Mouse (Mus musculus) limb, embryonic 13.5 days (tissue): ENCODE data around the gene Med10. TPM values are rescaled to one million over a fixed set of nuclear protein-coding genes. Genes with fewer than 3 reads are reported as not detected.

ENCODE experiments used
- ATAC-seq: fragments of 200-750 bp; cut with Nextera tagmentation; 2 replicates; pipeline ENCODE4 v1.8.0; 2017; ENCODE audit warnings: low read depth, moderate number of reproducible peaks, moderate TSS enrichment; ENCODE audit not compliant: low FRiP score
- H3K27ac ChIP-seq: fragments of 300-500 bp; sonication (generic); 2 replicates; pipeline ENCODE4 v1.5.1; 2015; ENCODE audit warnings: inconsistent platforms, mild to moderate bottlenecking, moderate library complexity
- H3K27me3 ChIP-seq: fragments of 300-500 bp; sonication (generic); 2 replicates; pipeline ENCODE4 v1.6.1; 2015; ENCODE audit warnings: mild to moderate bottlenecking, inconsistent platforms
- H3K36me3 ChIP-seq: fragments of 300-500 bp; sonication (generic); 2 replicates; pipeline ENCODE4 v1.6.1; 2015; ENCODE audit warnings: inconsistent platforms, mild to moderate bottlenecking, moderate library complexity
- H3K4me1 ChIP-seq: fragments of 300-500 bp; sonication (generic); 2 replicates; pipeline ENCODE4 v1.6.1; 2015; ENCODE audit warnings: inconsistent platforms
- H3K4me2 ChIP-seq: fragments of 300-500 bp; sonication (generic); replicated peaks from 2 replicates; pipeline ENCODE4 v1.6.1; 2015; ENCODE audit warnings: inconsistent platforms, mild to moderate bottlenecking, moderate library complexity
- H3K4me3 ChIP-seq: fragments of 300-500 bp; sonication (generic); 2 replicates; pipeline ENCODE4 v1.5.1; 2015; ENCODE audit warnings: moderate library complexity, mild to moderate bottlenecking, inconsistent platforms
- H3K9ac ChIP-seq: fragments of 300-500 bp; sonication (generic); 2 replicates; pipeline ENCODE4 v1.6.1; 2015; ENCODE audit warnings: mild to moderate bottlenecking, inconsistent platforms
- H3K9me3 ChIP-seq: fragments of 300-500 bp; sonication (generic); 2 replicates; pipeline ENCODE4 v1.6.1; 2016; ENCODE audit warnings: inconsistent platforms
- WGBS: fragments of 180-500 bp; shearing (Covaris S2); methylation state at CpG from one replicate; pipeline ENCODE4 v1.1.7; 2015; 5-methylcytosine and 5-hydroxymethylcytosine counted together
- polyA plus RNA-seq: library from polyadenylated mRNA; unstranded; fragments of >200 nt; fragmentation: Nextera tagmentation; extraction: Ambion mirVana; gene quantifications from 2 replicates; pipeline ENCODE4 v1.2.1, GENCODE M21; 2015

Gene Med10
- polyA plus RNA-seq, 1 experiment from 2014 or later, result 159 TPM

- 74% methylated on average over 7 of the region's 7 CpGs for WGBS
- Histone ChIP-seq H3K4me3 (no peak overlapping the region), H3K9ac (no peak overlapping the region), H3K27me3 (no peaks in the 10 kb centered on the region), H3K36me3 (no peaks in the 10 kb centered on the region), H3K4me1 (no peaks in the 10 kb centered on the region), H3K9me3 (no peaks in the 10 kb centered on the region), H3K27ac (no peak overlapping the region), H3K4me2 (no peak overlapping the region)
- ATAC-seq, result no peak
Measured at GRCm38 (mm10) chr13:69794808-69795207, 7.4 kb upstream of the Med10 start.

- H3K27ac ChIP-seq, result peak overlapping the region; percentile 52; the same call in 1 of the 2 replicates
- WGBS, result under 1% methylated on average over 55 of the region's 55 CpGs
- peak overlapping the region; percentile 97 for H3K4me2 ChIP-seq
- peaks cover 31% of the 10 kb centered on the region for H3K36me3 ChIP-seq
- H3K27me3 ChIP-seq, result no peaks in the 10 kb centered on the region; the same call in 1 of the 2 replicates
- ATAC-seq, result peak; percentile 95
- no peaks in the 10 kb centered on the region for H3K9me3 ChIP-seq
- H3K4me1 ChIP-seq, result peaks cover 12% of the 10 kb centered on the region
- peak overlapping the region; percentile 98 for H3K4me3 ChIP-seq
- peak overlapping the region; percentile 95 for H3K9ac ChIP-seq
Measured at GRCm38 (mm10) chr13:69809681-69810611, 7.8 kb downstream of the Med10 start.

GRCm38 (mm10) chr13:69810936-69811680, 8.9 kb downstream of the Med10 start:
- H3K36me3 ChIP-seq, result peaks cover 40% of the 10 kb centered on the region
- WGBS, result 90% methylated on average over 14 of the region's 14 CpGs
- H3K4me3 ChIP-seq, result peak overlapping the region; percentile 98
- no peaks in the 10 kb centered on the region for H3K9me3 ChIP-seq
- ATAC-seq, result no peak
- H3K27me3 ChIP-seq, result no peaks in the 10 kb centered on the region
- H3K4me2 ChIP-seq, result peak overlapping the region; percentile 97
- no peak overlapping the region for H3K27ac ChIP-seq
- H3K4me1 ChIP-seq, result peaks cover 12% of the 10 kb centered on the region
- H3K9ac ChIP-seq, result peak overlapping the region; percentile 95

- Histone ChIP-seq H3K4me3 (no peak overlapping the region), H3K27ac (no peak overlapping the region), H3K9ac (no peak overlapping the region), H3K9me3 (no peaks in the 10 kb centered on the region), H3K4me2 (no peak overlapping the region), H3K27me3 (no peaks in the 10 kb centered on the region), H3K4me1 (peaks cover 12% of the 10 kb centered on the region), H3K36me3 (peaks cover 56% of the 10 kb centered on the region)
- WGBS, result 90% methylated on average over 5 of the region's 5 CpGs
- ATAC-seq, result no peak
Measured at GRCm38 (mm10) chr13:69813870-69814269, 11.7 kb downstream of the Med10 start.

GRCm38 (mm10) chr13:69818306-69818705, 16.1 kb downstream of the Med10 start:
- Histone ChIP-seq H3K9ac (no peak overlapping the region), H3K4me2 (no peak overlapping the region), H3K4me3 (no peak overlapping the region), H3K4me1 (no peaks in the 10 kb centered on the region), H3K36me3 (peaks cover 41% of the 10 kb centered on the region), H3K9me3 (no peaks in the 10 kb centered on the region), H3K27ac (no peak overlapping the region), H3K27me3 (peaks cover 6% of the 10 kb centered on the region)
- no peak for ATAC-seq
- 83% methylated on average over 4 of the region's 4 CpGs for WGBS

GRCm38 (mm10) chr13:69821169-69821822, 19.1 kb downstream of the Med10 start:
- peaks cover 14% of the 10 kb centered on the region for H3K36me3 ChIP-seq
- 29% methylated on average over 3 of the region's 3 CpGs for WGBS
- H3K4me1 ChIP-seq, result 0 out of 2 replicates have a peak, but pooled peaks cover 13% of the 10 kb centered on the region
- H3K4me3 ChIP-seq, result no peak overlapping the region
- H3K9ac ChIP-seq, result no peak overlapping the region
- no peak for ATAC-seq
- peaks cover 8% of the 10 kb centered on the region for H3K27me3 ChIP-seq
- no peaks in the 10 kb centered on the region for H3K9me3 ChIP-seq
- no peak overlapping the region for H3K27ac ChIP-seq
- H3K4me2 ChIP-seq, result no peak overlapping the region

GRCm38 (mm10) chr13:69823920-69824637, 21.9 kb downstream of the Med10 start:
- 0 out of 2 replicates have a peak, but pooled peaks cover 13% of the 10 kb centered on the region for H3K4me1 ChIP-seq

GRCm38 (mm10) chr13:69825396-69826095, 23.4 kb downstream of the Med10 start:
- no peak for ATAC-seq
- Histone ChIP-seq H3K4me2 (no peak overlapping the region), H3K4me1 (0 out of 2 replicates have a peak, but pooled peaks cover 13% of the 10 kb centered on the region), H3K4me3 (no peak overlapping the region), H3K27me3 (peaks cover 8% of the 10 kb centered on the region), H3K9me3 (no peaks in the 10 kb centered on the region), H3K27ac (no peak overlapping the region), H3K36me3 (no peaks in the 10 kb centered on the region), H3K9ac (no peak overlapping the region)
- 36% methylated on average over 8 of the region's 8 CpGs for WGBS

More at GRCm38 (mm10) chr13:69823920-69824637, 21.9 kb downstream of the Med10 start:
- Histone ChIP-seq H3K9ac (no peak overlapping the region), H3K27me3 (peaks cover 8% of the 10 kb centered on the region), H3K4me3 (no peak overlapping the region), H3K36me3 (no peaks in the 10 kb centered on the region), H3K9me3 (no peaks in the 10 kb centered on the region), H3K4me2 (peak overlapping the region; percentile 39), H3K27ac (no peak overlapping the region)
- 42% methylated on average over 19 of the region's 19 CpGs for WGBS
- ATAC-seq, result peak; percentile 49; the same call in 1 of the 2 replicates

- H3K9me3 ChIP-seq, result no peaks in the 10 kb centered on the region
Measured at GRCm38 (mm10) chr13:69830606-69831005, 28.4 kb downstream of the Med10 start.

GRCm38 (mm10) chr13:69832578-69832977, 30.4 kb downstream of the Med10 start:
- 84% methylated on average over 9 of the region's 9 CpGs for WGBS
- no peak for ATAC-seq
- no peak overlapping the region for H3K4me3 ChIP-seq
- H3K9me3 ChIP-seq, result no peaks in the 10 kb centered on the region
- H3K4me2 ChIP-seq, result no peak overlapping the region
- no peak overlapping the region for H3K9ac ChIP-seq
- H3K36me3 ChIP-seq, result no peaks in the 10 kb centered on the region
- H3K27me3 ChIP-seq, result no peaks in the 10 kb centered on the region
- no peak overlapping the region for H3K27ac ChIP-seq
- H3K4me1 ChIP-seq, result no peaks in the 10 kb centered on the region

More at GRCm38 (mm10) chr13:69830606-69831005, 28.4 kb downstream of the Med10 start:
- WGBS, result 89% methylated on average over 8 of the region's 8 CpGs
- H3K36me3 ChIP-seq, result no peaks in the 10 kb centered on the region
- H3K27me3 ChIP-seq, result no peaks in the 10 kb centered on the region
- no peak overlapping the region for H3K9ac ChIP-seq
- no peak overlapping the region for H3K4me3 ChIP-seq
- no peak overlapping the region for H3K4me2 ChIP-seq
- H3K4me1 ChIP-seq, result 0 out of 2 replicates have a peak, but pooled peaks cover 5% of the 10 kb centered on the region
- no peak for ATAC-seq
- H3K27ac ChIP-seq, result no peak overlapping the region

- Histone ChIP-seq H3K4me2 (no peak overlapping the region), H3K27ac (no peak overlapping the region), H3K4me3 (no peak overlapping the region), H3K36me3 (no peaks in the 10 kb centered on the region), H3K4me1 (no peaks in the 10 kb centered on the region), H3K9ac (no peak overlapping the region), H3K27me3 (no peaks in the 10 kb centered on the region), H3K9me3 (no peaks in the 10 kb centered on the region)
- no peak for ATAC-seq
- WGBS, result 85% methylated on average over 11 of the region's 11 CpGs
Measured at GRCm38 (mm10) chr13:69833416-69833815, 31.2 kb downstream of the Med10 start.
